Mouse (Mus musculus) frontal cortex, adult (tissue): ENCODE results near the gene Cryba4.

ENCODE experiments used
- ATAC-seq: cut with Nextera tagmentation; 2 replicates; pipeline ENCODE4 v1.9.2; 2017; ENCODE audit warnings: mild to moderate bottlenecking, moderate library complexity, mixed read lengths; ENCODE audit not compliant: low TSS enrichment

Cryba4 gene

DNA sequence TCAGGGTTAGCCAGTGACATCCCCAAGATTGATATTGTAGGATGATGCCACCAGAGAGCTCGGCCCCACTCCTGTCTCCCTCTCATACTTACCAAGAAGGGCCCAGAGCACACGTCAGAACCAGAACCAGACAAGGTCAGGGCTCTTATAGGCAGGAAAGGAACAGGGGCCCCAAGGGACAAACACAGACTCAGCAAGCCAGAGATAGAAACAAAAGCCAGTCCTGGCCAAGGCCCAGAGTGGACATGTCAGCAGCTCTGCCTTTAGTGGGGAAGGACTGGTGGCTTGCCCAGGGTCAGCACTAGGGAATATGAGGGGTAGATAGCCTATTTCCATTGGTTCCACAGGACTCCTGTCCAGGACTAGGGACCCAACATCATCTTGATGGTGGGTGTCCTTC, at the start of gene Cryba4:
Gene Cryba4, minus strand, starts transcription at position 119 of the 400 bp plus-strand sequence.
- no peak for ATAC-seq

DNA sequence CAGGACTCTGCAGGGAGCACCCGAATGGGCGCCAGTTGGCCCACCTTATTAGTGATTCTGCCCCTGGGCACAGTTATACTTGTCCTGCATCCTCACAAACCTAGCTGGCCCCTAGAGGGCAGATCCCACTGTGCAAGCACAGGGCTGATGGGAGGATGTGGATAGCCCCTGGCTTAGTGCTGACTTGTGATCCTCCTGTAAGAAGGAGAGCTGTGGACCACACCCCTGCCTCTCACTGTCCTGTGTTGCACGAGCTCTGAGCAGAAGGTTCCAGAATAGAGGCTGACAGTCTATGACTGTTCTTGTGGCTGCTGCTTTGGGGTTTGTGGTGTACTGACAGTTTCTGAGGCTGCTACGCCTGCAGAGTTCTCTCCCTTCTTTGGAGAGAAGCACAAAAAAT, 49.4 kb upstream of the Cryba4 start:
- peak; percentile 18; the same call in 1 of the 2 replicates for ATAC-seq

DNA sequence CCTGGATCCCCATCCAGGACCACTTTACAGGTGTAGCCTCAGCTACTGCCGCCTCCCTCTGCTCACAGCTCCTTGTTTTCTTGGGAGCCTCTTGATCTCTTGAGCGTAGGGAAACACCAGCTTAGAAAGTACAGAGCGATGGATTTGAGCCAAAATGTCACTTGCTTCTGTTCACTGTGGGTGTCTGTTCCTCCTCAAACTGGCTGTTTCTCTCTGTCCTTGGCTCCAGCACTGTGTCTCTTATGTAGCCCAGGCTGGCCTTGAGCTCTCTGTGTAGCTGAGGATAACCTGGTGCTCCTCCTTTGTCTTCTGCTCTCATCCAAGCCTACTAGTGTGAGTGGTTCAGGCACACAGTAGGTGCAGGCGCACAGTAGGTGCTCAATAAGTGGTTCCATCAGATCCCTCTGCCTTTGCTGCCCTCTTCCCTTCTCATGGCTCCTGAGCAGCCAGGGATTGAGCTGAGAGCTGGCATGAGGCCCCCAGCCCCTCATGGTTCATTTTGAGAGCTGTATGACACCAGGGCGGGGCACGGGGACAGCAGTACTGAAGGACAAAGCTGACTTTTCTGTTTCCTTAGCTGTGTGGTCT, 48.5 kb upstream of the Cryba4 start:
- ATAC-seq, result peak; percentile 65

DNA sequence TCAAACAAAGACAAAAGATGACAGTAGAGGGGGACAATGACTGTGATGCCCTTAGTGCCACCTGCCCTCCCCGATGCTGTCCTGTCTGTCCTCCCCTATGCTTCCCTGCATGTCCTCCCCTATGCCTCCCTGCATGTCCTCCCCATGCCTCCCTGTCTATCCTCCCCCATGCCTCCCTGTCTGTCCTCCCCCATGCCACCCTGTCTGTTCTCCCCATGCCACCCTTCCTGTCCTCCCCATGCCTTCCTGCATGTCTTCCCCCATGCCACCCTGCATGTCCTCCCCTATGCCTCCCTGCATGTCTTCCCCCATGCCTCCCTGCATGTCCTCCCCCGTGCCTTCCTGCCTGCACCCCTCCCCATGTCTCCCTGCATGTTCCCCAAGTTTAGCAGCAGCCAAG, 47.8 kb upstream of the Cryba4 start:
- no peak for ATAC-seq

DNA sequence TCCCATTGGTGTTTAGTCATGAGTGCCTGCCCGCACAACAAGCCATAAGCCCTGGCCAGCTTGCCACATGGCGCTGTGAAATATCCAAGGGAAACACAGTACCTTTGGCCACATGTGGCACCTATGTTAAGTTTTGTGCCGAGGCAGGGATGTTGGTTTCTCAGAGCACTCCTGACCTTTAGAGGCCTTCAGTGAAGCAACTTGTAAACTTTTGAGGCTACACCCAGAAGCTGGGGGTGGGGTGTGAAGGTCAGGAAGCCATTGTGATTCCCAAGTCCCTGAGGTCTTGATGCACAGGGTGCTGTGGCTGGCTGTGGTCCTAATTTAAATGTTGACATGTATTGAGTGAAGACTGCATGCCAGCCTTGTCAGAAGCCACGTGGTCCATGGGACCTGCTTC, 47.1 kb upstream of the Cryba4 start:
- ATAC-seq, result no peak

DNA sequence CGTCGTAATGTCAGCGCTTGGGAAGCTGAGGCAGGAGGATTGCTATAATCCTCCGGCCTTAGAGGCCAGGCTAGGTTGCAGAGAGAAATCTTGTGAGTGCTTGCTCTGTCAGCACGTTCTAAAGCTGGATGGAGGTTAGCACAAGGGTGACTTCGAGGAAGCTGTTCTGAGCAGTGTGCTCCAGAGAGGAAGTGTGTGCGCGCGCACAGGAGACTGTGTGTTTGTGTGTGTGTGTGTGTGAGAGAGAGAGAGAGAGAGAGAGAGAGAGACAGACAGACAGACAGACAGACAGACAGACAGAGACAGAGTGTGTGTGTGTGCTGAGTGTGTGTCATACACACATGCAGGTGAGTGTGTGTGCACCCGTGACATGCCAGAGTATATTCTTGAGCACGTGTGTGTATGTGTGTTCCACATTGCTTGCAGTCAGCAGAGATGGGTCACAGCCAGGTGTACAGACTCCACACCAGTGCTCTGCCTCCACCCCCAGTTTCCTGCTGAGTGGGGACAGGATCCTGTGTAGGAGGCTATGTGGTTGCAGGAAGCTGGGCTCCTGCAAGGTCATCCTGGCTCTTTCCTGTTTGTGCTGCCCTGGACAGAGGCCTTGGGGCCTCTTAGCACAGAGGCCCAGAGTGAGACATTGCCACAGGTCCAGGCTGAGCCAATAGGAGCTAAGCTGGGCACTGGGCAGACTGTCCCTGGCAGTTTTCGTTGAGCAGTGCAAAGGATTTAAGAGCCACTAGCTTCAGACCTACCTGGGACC, 46.1 kb upstream of the Cryba4 start:
- ATAC-seq, result no peak

DNA sequence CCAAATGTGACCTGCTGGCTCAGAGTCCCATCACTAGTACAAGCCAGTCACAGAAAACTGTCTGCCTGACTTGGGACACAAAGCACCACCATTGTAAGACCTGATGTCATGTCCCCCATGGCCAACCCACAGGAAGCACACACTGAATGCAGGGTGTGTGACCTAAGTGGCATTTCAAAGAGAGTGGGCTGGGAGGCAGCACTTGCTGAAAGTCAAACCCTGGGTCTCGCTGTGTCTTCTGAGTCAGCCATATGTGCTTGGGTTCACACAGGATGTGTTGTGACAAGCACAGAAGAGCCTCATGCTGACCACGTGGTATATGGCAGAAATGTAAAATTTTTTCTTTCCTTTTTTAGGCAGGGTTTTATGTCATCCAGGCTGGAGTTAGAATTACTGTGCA, 44.9 kb upstream of the Cryba4 start:
- no peak for ATAC-seq

DNA sequence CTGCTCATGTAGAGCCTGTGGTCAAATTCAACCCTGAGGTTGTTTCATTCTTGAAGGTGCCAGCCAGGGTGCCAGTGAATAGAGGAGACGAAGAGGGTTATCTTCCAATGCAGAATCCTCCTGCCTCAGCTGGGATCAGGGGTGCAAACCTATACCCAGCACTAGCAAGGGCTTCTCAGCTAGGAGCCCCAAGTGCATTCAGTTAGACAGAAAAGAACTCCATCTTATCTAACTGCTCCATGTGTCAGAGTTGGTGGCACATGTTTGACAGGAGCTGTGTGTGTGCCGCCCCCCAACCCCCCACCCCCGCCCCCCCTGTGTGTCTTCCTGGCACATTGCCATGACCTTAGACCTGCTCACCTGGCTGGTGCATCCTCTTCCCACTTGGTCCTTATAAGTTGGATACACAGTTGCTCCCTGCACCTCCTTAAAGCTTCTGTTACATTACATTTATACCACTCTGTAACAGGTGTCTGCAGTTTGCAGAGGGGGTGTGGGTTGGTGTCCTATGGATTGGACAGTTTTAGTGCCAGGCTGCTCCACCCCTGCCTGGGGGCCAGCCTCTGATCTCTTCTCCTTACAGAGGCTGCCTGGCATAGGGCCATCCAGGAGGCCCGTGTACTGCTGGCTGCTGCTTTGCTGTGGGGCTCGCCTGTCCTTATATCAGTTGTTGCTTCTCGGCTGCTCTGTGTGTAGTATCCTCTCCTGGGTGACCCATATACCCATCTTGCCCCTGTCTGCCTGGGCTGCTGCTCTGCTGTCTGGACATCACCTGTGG, 44.3 kb upstream of the Cryba4 start:
- ATAC-seq, result no peak

DNA sequence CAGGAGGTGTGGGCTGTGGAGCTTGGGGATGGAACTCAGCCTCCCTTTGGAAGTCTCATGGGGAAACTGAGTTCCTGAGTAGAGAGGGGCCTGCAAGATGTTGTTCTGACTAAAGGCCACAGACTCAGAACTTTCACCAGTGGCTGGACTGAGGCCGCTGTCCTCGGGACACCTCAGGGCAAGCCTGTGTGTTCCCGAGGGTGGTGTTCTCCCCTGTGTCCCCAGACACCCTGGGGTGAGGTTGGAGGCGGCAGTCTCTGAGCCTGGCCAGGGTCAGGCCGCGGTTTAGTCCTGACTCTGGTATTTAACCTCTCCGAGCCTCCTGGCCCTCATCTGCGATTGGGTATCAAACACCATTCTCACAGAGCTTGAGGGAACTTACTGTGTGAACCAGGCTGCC, 43.2 kb upstream of the Cryba4 start:
- no peak for ATAC-seq

DNA sequence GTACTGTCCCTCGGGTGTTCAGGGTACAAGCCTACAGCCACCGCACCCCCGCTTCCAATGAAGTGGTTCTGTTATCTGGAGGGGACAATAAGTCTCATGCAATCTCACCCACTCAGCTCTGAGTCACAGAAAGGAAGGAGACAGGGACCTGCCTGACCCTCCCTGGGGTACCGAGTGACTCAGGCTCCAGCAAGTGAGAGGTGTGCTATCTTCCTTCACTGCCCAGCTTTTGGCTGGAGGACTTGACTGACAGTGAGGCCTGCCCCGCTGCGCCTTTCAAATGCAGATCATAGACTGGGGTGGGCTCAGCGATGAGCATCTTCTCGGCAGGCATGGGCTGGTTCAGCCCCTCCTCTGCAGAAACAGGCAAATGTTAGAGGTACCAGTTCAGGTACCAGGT, 42.8 kb upstream of the Cryba4 start:
- no peak for ATAC-seq

DNA sequence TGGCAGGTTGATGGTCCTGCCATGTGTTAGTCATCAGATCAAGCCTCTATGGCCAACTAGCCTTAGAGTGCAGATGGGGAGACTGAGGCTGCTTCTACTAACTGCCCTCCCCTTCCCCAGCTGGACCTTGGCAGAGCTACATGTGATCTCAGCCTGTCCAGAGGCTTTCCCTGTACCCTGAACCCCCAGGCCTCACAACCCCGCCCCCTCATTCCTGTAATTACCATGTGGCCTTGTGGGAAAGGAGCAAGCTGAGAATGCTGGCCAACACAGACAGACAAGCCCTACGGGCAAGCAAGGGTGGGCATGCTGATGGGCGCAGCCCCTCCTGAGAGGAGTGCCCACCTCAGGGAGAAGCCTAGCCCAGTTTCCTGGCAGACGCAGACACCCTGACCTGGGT, 42.4 kb upstream of the Cryba4 start:
- ATAC-seq, result no peak

DNA sequence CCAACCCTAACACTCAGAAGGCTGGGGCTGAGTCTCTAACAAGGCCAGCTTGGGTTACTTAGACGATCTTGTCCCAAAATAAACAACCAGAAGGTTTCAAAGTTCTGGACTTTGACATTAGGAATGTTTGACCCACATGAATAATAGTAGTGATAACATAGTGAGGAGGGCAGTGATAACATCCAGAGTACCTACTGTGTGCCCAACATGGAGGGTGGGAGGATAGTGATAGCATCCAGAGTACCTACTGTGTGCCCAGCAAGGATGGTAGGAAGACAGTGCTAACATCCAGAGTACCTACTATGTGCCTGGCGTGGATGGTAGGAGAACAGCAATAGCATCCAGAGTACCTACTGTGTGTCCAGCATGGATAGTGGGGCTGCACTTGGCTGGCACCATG, 41.5 kb upstream of the Cryba4 start:
- no peak for ATAC-seq

DNA sequence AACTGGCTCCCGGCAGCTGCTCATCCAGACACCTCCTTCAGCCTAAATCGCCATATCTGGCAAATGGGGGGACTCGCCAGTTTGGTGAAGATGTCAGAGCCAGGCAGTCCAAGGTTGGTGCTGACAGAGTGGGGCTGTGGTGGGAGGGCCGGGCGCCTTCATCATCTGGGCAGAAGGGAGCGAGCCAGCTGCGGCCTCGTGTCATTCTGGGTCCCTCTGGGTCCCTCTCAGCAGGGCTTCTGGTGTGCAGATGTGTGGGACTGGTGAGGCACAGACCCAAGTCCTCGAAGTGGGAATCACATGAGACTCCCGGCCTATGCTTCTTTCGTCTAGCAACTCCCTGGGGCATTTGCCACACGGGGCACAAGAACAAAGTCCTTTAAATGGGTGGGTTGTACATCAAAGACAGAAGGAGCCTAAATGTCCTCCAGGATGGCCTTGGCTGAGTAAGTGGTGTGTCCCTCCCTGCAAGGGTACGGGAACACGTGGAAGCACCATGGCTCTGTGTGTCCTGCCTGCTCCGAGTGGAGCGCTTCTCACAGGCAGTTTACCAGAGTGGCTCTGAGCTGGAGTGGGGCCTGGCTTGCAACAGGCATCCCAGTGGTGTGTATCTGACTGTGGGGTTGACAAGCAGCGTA, 40.1 kb upstream of the Cryba4 start:
- ATAC-seq, result no peak

DNA sequence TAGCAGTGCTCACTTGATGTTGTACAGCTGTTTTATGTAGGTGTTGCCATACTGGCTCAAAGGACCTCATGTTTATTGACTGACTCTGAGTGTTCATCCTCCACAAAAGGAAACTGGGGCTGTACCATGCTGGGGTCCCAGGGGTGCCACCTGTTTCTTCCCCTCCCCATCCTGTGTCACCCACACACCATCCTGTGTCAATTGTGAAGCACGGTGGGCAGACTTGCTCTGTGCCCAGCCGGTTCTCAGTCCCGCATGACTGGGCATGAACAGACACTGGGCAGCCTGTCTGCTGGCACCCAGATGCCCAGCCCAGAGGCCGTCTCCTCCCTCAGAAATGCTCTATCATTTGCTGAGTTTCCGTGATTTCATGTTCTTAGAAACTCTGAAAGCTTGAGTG, 39.5 kb upstream of the Cryba4 start:
- ATAC-seq, result no peak

DNA sequence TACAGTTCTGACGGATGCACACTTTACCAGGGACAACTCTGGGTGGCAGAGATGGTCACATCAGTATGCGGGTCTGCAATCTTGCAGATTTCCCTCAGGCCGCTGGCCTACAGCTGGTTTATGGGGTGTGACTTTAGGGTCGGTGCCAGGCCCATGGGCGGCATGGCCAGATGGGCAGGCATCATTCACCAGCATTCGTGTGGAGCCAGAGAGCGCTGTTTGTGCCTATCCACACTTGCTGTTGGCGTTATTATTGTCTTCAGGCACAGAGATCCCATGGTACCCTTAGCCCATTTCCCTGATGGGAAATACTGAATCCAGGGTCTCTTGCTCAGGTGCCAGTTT, 38.2 kb upstream of the Cryba4 start:
- ATAC-seq, result no peak

DNA sequence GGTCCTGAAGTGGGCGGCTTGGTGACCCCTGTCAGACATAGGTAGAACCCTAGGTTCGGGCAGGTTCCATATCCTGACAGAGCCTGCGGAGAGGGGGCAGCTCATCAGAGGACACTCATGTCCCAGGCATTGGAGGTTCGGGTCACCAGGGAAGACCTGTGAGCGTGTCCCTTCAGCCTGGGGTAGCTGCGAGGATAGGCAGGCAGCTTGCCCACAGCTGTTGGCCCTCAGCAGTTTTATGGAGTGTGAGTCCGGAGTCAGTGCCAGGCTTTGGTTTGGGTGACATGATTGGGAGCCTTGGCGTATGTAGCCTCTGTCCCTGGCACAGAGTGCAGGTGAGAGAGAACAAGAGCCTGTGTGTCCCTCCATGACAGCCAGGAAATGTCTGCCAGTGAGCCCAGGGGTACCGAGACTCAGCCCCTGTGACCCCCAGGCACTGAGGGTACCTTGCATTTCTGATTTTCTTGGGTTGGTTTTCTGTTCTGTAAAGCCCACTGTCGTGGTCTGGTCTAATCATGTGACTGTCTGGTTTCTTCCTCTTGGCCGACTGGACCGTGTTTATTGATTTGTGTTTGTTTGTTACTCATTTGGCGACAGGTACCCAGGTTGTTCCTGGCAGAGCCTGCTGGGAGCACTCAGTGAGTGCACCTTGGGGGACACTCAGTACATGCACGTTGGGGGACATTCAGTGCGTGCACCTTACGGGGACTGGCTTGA, 37.7 kb upstream of the Cryba4 start:
- ATAC-seq, result no peak

DNA sequence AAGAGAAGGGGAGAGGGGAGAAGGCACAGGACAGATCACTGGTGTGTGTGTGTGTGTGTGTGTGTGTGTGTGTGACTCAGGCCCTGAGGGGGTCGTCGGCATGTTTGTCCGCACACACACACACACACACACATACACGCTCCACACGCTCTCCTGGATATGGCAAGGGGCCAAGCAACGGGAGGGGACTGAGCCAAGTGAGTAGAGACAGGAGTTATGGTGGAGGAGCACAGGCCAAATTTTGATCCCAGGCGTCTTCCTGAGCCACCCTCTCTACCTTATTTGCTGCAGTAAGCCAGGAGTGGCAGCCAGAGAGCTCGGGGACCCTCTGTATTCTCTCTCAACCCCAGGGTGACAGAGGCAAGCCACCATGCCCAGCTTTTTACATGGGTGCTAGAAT, 36.9 kb upstream of the Cryba4 start:
- no peak for ATAC-seq

DNA sequence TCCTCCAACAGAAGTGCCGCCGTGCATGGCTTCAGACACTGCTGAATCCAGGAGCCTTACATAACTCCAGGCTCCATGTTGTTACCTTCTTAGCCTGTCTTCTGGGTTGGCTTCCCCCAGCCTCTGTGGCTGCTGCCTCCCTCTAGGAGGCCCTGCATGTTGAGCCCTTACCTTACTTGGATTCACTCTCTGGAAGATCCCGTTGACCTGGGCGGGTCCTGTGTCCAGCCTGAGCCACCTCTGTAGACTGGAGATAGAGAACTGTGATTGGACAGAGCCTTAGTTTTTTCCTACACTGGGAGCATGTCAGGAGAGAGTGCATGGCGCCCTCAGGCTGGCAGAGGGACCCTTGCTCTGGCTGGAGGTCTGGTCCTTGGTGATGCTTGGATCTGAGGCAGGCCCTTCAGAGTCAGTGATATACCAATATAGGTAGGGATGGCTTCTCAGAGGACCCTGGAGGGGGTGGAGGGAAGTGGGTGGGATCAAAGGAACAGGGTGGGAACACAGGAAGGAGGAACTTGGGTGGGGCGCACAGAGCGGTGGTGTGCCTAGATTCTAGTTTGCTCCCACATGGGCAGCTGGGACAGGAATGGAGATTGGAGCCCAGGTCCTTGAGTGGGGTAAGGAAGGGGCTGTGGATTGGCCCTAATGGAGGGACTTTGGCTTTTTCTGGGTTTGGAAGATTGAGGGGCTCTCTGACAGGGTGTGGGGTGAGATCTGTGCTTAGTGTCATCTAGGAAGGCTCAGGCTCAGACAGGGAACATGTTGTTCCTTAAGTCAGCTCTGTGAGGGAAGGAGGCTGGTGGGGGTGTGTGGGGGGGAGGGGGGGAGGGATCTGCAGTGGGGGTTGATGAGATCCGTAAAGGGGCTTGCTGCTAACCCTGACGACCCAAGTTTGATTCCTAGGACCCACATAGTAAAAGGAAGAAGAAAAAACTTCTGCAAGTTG, 36.1 kb upstream of the Cryba4 start:
- ATAC-seq, result no peak

DNA sequence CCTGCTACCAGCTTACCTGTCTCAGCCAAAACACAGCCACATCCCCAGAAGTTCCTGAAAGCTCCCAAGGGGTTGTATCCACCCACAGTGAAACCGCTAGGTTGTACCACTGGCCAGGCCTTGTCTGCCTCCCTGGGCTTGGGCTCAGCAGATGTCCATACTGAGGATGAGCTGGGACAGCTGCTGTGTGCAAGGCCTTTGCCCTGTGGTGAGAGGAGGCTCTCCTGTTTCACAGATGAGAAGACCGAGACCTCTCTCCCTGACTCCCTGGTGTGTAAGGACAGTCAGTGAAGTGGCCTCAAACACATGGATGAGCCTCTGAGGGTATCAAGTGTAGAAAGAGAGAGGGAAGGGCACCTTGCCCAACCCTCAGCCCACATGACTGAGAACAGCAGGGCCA, 35.3 kb upstream of the Cryba4 start:
- ATAC-seq, result no peak

DNA sequence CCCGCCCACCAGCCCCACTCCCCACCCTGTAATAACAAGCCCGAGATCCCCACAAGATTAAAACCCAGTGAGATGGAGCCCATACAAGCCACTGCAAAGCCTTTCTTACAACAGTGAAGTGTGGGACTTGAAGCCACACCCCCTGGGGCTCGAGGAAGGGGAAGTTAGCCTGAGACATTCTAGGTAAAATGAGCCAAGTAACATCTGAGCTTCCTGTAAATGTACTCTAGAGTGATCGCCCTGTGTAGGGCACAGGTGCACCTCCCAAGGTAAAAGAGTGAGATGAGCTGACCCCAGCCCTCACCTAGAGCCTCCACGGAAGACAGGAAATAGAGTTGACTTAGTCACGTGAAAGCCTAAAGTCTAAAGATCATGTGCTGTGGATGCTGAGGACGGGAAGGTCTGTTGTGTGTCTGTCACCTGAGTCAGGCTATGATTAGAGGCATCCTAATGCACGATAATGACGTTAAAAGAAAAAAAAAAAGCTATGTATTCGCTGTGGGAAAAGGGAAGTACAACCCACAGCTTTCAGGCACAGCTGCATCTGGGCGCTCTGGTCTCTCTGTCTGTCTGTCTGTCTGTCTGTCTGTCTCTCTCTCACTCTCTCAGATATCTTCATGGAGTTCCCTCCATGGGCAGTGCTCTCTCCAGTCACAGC, 34.8 kb upstream of the Cryba4 start:
- ATAC-seq, result no peak
